Mouse (Mus musculus): ENCODE data around the gene Trim8. TPM values are rescaled to one million over a fixed set of nuclear protein-coding genes. Genes with fewer than 3 reads are reported as not detected.

Gene Trim8
- polyA plus RNA-seq, 1 experiment from 2014 or later, result 27.8 TPM

- Histone ChIP-seq H3K36me3 (peaks cover 33% of the 10 kb centered on the region), H3K9me3 (no peaks in the 10 kb centered on the region), H3K4me2 (peak overlapping the region; percentile 53), H3K4me1 (peaks cover 59% of the 10 kb centered on the region), H3K4me3 (peak overlapping the region; percentile 11; the same call in 1 of the 2 replicates), H3K9ac (no peak overlapping the region), H3K27me3 (no peaks in the 10 kb centered on the region), H3K27ac (peak overlapping the region; percentile 71)
- WGBS, result 0% methylated on average over 12 of the region's 13 CpGs
- peak; percentile 84 for ATAC-seq (ENCODE audit: borderline replicate concordance, extremely low read depth, low FRiP score, low TSS enrichment)
Measured at GRCm38 (mm10) chr19:46518352-46518787, 16.9 kb downstream of the Trim8 start.

DNA sequence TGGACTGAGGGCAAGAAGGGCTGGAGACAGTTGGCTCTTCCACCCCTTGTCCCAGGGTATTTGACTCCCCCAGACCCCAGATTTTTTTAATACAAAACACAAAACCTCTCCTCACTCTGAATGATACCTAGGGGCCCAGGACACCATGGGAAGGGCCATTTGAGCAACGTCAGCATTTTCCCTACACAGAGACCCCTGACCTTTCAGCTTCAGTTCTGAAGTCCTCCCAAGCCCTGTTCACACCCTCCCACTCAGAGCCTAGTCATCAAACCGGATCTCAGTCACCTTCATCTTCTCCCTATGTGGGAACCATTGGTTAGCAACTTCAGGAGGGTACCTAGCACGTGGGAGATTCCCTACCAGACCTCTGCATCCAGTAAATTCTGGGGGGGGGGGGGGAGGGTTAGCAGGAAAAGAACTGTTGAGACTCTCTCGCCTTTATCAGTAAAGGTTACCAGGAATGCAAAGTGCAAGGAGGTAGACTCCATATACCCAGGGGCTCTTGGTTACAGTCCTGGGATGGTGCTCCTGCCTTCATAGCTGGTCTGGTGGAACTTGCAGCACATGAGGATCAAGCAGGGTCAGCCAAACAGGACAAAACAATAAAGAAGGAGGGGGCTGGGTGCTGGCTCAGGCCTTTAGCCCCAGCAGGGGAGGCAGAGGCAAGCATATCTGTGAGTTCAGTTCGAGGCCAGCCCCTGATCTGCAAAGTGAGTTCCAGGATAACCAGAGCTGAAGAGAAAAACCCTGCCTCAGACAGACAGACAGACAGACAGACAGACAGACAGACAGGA is 17.5 kb downstream of the Trim8 start:
- H3K9ac ChIP-seq, result no peak overlapping the region
- H3K9me3 ChIP-seq, result no peaks in the 10 kb centered on the region
- peak overlapping the region; percentile 53 for H3K4me2 ChIP-seq
- ATAC-seq (ENCODE audit: borderline replicate concordance, extremely low read depth, low FRiP score, low TSS enrichment), result no peak
- H3K27me3 ChIP-seq, result no peaks in the 10 kb centered on the region
- H3K4me3 ChIP-seq, result no peak overlapping the region; the same call in 1 of the 2 replicates
- H3K27ac ChIP-seq, result peak overlapping the region; percentile 71
- peaks cover 66% of the 10 kb centered on the region for H3K4me1 ChIP-seq
- WGBS, result 11% methylated on average over 5 of the region's 5 CpGs
- peaks cover 26% of the 10 kb centered on the region for H3K36me3 ChIP-seq

DNA sequence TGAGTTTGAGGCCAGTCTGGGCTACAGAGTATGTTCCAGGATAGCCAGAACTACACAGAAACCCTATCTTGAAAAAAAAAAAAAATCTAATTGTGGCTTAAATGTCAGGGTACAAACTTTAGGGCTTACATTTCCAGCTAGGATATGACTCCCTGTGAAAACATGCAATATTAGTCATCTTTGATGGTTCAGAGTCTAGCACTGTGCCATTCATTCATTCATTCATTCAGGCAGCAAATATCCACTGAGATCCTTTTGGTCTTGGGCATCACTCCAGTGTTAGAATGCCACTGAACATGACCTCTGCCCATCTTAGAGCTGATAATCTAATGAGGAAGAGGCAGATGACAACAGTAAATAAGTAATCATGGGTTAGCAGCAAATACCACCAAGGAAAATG is 20.2 kb downstream of the Trim8 start:
- Histone ChIP-seq H3K27ac (0 out of 2 replicates have a peak overlapping the region, but pooled peaks have one; percentile 91), H3K9ac (no peak overlapping the region), H3K27me3 (no peaks in the 10 kb centered on the region), H3K36me3 (peaks cover under 1% of the 10 kb centered on the region), H3K4me3 (no peak overlapping the region), H3K4me1 (peaks cover 82% of the 10 kb centered on the region), H3K4me2 (no peak overlapping the region), H3K9me3 (no peaks in the 10 kb centered on the region)
- no peak for ATAC-seq (ENCODE audit: borderline replicate concordance, extremely low read depth, low FRiP score, low TSS enrichment)

- 18% methylated on average over 15 of the region's 15 CpGs for WGBS
- H3K4me1 ChIP-seq, result peaks cover 75% of the 10 kb centered on the region
- H3K9me3 ChIP-seq, result no peaks in the 10 kb centered on the region
- H3K4me2 ChIP-seq, result peak overlapping the region; percentile 53; the same call in 1 of the 2 replicates
- H3K36me3 ChIP-seq, result no peaks in the 10 kb centered on the region
- H3K27me3 ChIP-seq, result no peaks in the 10 kb centered on the region
- ATAC-seq (ENCODE audit: borderline replicate concordance, extremely low read depth, low FRiP score, low TSS enrichment), result no peak
- no peak overlapping the region for H3K4me3 ChIP-seq
- H3K9ac ChIP-seq, result no peak overlapping the region
- H3K27ac ChIP-seq, result peak overlapping the region; percentile 91
Measured at GRCm38 (mm10) chr19:46522433-46523044, 21.0 kb downstream of the Trim8 start.

DNA sequence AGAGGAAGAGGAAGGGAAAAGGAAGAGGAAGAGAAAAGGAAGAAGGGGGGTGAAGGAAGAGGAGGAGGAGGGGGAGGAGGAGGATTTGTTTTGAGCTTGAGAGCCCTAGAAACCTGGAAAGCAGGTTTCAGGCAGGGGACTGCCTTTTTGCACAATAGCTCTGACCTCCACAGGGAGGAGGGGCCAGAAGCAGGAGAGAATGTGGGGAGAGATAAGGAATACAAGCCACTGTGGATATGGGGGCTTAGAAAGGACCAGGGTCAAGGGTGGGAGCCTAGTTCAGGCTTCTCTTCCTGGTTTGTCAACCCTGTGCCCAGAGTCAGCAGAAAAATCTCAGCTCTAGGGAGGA is 21.6 kb downstream of the Trim8 start:
- no peak overlapping the region for H3K9ac ChIP-seq
- peak; percentile 3; the same call in 1 of the 2 replicates for ATAC-seq (ENCODE audit: borderline replicate concordance, extremely low read depth, low FRiP score, low TSS enrichment)

DNA sequence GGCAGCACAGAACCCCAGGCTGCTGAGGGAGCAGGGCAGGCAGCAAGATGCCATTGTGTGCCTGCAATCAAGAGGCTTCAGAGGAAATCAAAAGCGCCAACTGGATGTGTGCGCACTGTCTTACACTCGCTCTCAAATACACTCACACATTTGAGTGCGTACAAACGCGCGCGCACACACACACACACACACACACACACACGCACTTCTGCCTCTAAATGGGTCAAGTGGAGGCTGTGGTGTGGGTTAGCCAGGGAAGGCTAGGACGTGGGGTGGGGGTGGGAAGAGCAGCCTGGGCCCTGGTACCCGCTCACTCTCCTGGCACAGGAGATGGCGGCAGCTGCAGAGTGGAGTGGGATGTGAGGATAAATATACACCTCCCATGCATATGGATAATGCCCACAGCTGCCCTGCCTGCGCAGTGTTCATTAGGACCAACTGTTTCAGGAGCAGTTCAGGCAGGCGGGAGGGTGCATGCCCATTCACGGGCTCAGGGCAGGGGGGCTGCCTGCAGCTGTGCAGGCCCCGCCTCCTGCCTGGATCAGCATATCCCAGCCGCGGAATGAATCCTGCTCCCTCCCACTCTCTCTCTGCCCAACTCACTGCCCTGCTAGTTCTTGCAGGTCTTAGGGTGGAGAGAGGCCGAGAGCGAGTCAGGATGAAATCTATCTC is 22.1 kb downstream of the Trim8 start:
- Histone ChIP-seq H3K27me3 (no peaks in the 10 kb centered on the region), H3K4me2 (peak overlapping the region; percentile 53), H3K27ac (peak overlapping the region; percentile 91), H3K4me3 (peak overlapping the region; percentile 19), H3K9ac (peak overlapping the region; percentile 17; the same call in 1 of the 2 replicates), H3K36me3 (no peaks in the 10 kb centered on the region), H3K9me3 (no peaks in the 10 kb centered on the region), H3K4me1 (peaks cover 75% of the 10 kb centered on the region)
- WGBS, result 9% methylated on average over 20 of the region's 20 CpGs
- ATAC-seq (ENCODE audit: borderline replicate concordance, extremely low read depth, low FRiP score, low TSS enrichment), result peak; percentile 80

More for the DNA sequence above, 21.6 kb downstream of the Trim8 start:
- peak overlapping the region; percentile 53 for H3K4me2 ChIP-seq
- no peaks in the 10 kb centered on the region for H3K9me3 ChIP-seq
- H3K4me3 ChIP-seq, result 0 out of 2 replicates have a peak overlapping the region, but pooled peaks have one; percentile 19
- H3K27me3 ChIP-seq, result no peaks in the 10 kb centered on the region
- H3K4me1 ChIP-seq, result peaks cover 75% of the 10 kb centered on the region
- H3K27ac ChIP-seq, result peak overlapping the region; percentile 91
- H3K36me3 ChIP-seq, result no peaks in the 10 kb centered on the region

DNA sequence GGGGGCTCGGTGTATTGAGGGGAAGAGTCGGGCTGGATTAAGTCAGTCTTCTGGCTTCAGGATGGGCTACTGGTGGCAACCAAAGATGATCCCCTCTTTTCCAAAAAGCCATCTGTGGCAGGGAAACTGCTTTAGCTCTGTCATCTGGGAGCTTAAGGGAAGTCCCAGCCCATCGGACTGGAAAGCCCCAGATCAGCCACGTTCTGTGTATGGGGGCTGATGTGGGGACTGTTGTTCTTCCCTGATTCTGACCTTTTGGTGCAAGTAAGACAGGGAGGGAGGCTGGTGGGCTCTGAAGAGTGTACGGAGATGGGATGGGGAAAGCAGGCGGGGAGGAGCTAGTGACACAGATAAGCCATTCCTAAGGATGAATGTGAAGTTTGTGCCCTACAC is 22.6 kb downstream of the Trim8 start:
- Histone ChIP-seq H3K9me3 (no peaks in the 10 kb centered on the region), H3K4me3 (peak overlapping the region; percentile 19; the same call in 1 of the 2 replicates), H3K36me3 (no peaks in the 10 kb centered on the region), H3K9ac (peak overlapping the region; percentile 17; the same call in 1 of the 2 replicates), H3K4me1 (peaks cover 75% of the 10 kb centered on the region), H3K27me3 (no peaks in the 10 kb centered on the region), H3K27ac (peak overlapping the region; percentile 91), H3K4me2 (peak overlapping the region; percentile 53)
- ATAC-seq (ENCODE audit: borderline replicate concordance, extremely low read depth, low FRiP score, low TSS enrichment), result no peak
- 14% methylated on average over 6 of the region's 6 CpGs for WGBS

DNA sequence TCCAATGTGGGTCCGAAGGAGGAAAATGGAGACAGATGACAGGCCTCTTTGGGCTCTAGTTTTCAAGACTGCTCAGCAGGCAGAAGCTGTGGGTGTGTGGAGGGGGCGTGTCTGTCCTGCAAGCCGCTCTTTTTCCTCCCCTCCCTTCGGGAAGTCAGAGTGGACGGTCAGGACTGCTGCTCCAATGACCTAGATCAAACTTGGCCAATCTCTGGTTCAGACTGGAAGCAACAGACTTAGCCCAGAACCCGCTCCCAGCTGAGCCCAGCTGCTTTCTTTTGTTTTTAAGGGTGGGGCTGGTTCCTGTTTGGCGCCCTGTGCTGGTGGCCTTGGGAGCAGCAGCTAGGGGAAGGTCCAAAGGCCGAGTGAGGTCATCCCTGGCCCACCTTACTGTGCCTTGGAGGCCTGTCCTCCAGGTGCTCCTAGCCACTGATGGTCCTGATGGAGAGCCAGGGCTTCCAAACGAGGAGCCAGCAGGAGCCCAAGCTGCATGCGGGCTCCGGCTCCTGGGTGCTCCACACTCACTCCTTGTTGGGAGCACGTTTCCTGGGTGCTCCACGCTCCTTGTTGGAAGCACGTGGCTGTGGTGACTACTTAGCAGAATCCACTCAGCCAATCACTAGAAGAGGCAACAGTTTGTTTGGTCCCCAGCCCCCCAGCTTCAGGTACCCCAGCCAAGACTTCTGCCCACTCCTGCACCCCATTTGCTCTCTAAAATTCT is 23.3 kb downstream of the Trim8 start:
- no peaks in the 10 kb centered on the region for H3K27me3 ChIP-seq
- no peaks in the 10 kb centered on the region for H3K36me3 ChIP-seq
- ATAC-seq (ENCODE audit: borderline replicate concordance, extremely low read depth, low FRiP score, low TSS enrichment), result peak; percentile 37; the same call in 1 of the 2 replicates
- peaks cover 78% of the 10 kb centered on the region for H3K4me1 ChIP-seq
- H3K27ac ChIP-seq, result peak overlapping the region; percentile 91
- H3K4me2 ChIP-seq, result peak overlapping the region; percentile 53
- 24% methylated on average over 14 of the region's 14 CpGs for WGBS
- H3K9me3 ChIP-seq, result no peaks in the 10 kb centered on the region
- H3K4me3 ChIP-seq, result no peak overlapping the region
- H3K9ac ChIP-seq, result no peak overlapping the region

GRCm38 (mm10) chr19:46525691-46526631 is 24.5 kb downstream of the Trim8 start:
- H3K4me3 ChIP-seq, result no peak overlapping the region
- WGBS, result 68% methylated on average over 10 of the region's 10 CpGs
- no peak for ATAC-seq (ENCODE audit: borderline replicate concordance, extremely low read depth, low FRiP score, low TSS enrichment)
- no peak overlapping the region for H3K9ac ChIP-seq
- no peak overlapping the region for H3K4me2 ChIP-seq
- peak overlapping the region; percentile 91; the same call in 1 of the 2 replicates for H3K27ac ChIP-seq
- no peaks in the 10 kb centered on the region for H3K36me3 ChIP-seq
- H3K27me3 ChIP-seq, result no peaks in the 10 kb centered on the region
- H3K4me1 ChIP-seq, result peaks cover 90% of the 10 kb centered on the region
- H3K9me3 ChIP-seq, result no peaks in the 10 kb centered on the region

DNA sequence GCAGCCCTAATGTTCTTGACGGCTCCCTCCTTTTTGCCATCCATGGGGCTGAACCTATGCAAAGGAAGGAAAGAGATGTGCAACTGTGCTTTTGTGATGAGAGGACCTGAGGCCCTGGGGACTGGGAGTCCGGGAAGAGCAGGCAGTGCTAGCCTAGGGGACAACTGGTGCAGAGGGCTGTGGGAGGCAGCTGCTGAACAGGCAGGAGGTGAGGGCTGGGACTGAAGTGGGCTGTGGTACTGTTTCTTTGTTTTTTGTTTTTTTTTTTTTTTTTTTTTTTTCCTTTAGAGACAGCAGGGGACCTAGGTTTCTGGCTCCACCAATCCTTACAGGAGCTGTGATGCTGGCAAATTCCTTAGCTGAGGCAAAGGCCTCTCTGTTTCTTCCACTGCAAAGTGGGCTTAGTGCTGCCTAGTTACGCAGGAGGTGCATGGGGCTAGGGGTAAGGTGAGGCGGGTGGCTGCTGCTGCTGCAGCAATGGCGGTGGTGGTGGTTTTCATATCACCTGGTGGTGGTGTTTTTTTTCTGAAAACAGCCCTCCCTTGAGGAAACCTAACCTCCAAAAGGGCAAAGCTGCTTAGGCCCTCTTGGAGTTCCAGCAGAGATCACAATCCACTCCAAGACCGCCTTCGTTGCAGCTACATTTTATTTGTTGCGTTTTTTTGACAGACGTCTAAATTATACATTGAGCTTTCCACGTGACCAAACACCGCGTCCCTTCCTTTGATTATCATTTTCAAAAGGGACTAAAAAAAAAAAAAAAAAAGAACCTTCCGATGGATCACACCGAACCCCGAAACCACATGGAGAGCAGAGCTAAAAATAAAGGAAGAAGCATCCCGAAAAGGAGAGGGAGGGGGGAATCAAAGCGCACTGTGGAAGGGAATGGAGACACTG is 26.4 kb downstream of the Trim8 start:
- ATAC-seq (ENCODE audit: borderline replicate concordance, extremely low read depth, low FRiP score, low TSS enrichment), result no peak
- Histone ChIP-seq H3K9ac (0 out of 2 replicates have a peak overlapping the region, but pooled peaks have one; percentile 20), H3K4me3 (peak overlapping the region; percentile 23; the same call in 1 of the 2 replicates), H3K4me1 (peaks cover 92% of the 10 kb centered on the region), H3K36me3 (no peaks in the 10 kb centered on the region), H3K27ac (peak overlapping the region; percentile 82; the same call in 1 of the 2 replicates), H3K9me3 (no peaks in the 10 kb centered on the region), H3K4me2 (peak overlapping the region; percentile 60), H3K27me3 (no peaks in the 10 kb centered on the region)
- 29% methylated on average over 17 of the region's 17 CpGs for WGBS
